15 mouse cellular contexts compared by ENCODE assay signal in genomic region chr13:54318601-54319000, GRCm38 (mm10). TPM values are rescaled to one million over a fixed set of nuclear protein-coding genes. Genes with fewer than 3 reads are reported as not detected.
"Had no signal": no experiment of that assay in that cellular context is flagged by ENCODE, and none has a peak within 500 bp of the region (broad histone marks: within the 10 kb centered on the region; RNA-seq: fewer than 3 reads in every experiment).

No protein-coding gene starts in this region.

- H3K9ac ChIP-seq: liver, embryonic 15.5 days; liver, postnatal 0 days; lung, embryonic 14.5 days; neural tube, embryonic 12.5 days; stomach, embryonic 15.5 days had no signal

- H3K27ac ChIP-seq: liver, embryonic 15.5 days; macrophage; neural tube, embryonic 12.5 days; stomach, embryonic 15.5 days; stomach, postnatal 0 days had no signal

- H3K4me2 ChIP-seq: liver, embryonic 15.5 days; lung, embryonic 14.5 days; midbrain, embryonic 11.5 days; neural tube, embryonic 12.5 days; stomach, embryonic 15.5 days had no signal

- DNase-seq: liver, postnatal 0 days; lung, embryonic 14.5 days; lung, postnatal 14 days; lung, postnatal 36 days; midbrain, embryonic 14.5 days; thymus, adult 2 months; thymus, postnatal 25 days; thymus, postnatal 4 days had no signal

- H3K4me3 ChIP-seq: liver, embryonic 15.5 days; megakaryocyte, embryonic 14.5 days; neural tube, embryonic 12.5 days; stomach, embryonic 15.5 days had no signal

- H3K36me3 ChIP-seq: liver, embryonic 15.5 days; neural tube, embryonic 12.5 days; stomach, embryonic 15.5 days had no signal

- ATAC-seq: liver, postnatal 0 days had no signal

- H3K27me3 ChIP-seq: liver, embryonic 15.5 days; megakaryocyte, embryonic 14.5 days; neural tube, embryonic 12.5 days; stomach, embryonic 15.5 days had no signal

- H3K9me3 ChIP-seq: liver, embryonic 15.5 days; megakaryocyte, embryonic 14.5 days; neural tube, embryonic 12.5 days; stomach, embryonic 15.5 days had no signal

- H3K4me1 ChIP-seq: liver, embryonic 15.5 days; stomach, embryonic 15.5 days had no signal

RNA-seq across cellular contexts. Expression of gene Cplx2, which starts 52.5 kb away (rescaled TPM):
- polyA plus RNA-seq: macrophage had no signal
